Mouse (Mus musculus) heart, adult 8-10 months (tissue): Measurements from ENCODE around the gene Xkr8. TPM values are rescaled to one million over a fixed set of nuclear protein-coding genes. Genes with fewer than 3 reads are reported as not detected.
"Not testable (repeated sequence)": the region's sequence is repeated elsewhere in the genome, so short reads cannot be mapped to it uniquely, and the experiment has no call there.

ENCODE experiments used
- DNase-seq: peaks from one replicate; pipeline ENCODE4 v3.0.0; 2022; ENCODE audit warnings: low spot score
- total RNA-seq, 4 experiments: library from RNA; stranded (reverse); gene quantifications; 2 replicates each; pipeline ENCODE4 v1.2.4; 2022

Gene Xkr8
- 1 to 10 TPM; 1.1 to 2.1 (median 1.8) TPM for total RNA-seq

DNA sequence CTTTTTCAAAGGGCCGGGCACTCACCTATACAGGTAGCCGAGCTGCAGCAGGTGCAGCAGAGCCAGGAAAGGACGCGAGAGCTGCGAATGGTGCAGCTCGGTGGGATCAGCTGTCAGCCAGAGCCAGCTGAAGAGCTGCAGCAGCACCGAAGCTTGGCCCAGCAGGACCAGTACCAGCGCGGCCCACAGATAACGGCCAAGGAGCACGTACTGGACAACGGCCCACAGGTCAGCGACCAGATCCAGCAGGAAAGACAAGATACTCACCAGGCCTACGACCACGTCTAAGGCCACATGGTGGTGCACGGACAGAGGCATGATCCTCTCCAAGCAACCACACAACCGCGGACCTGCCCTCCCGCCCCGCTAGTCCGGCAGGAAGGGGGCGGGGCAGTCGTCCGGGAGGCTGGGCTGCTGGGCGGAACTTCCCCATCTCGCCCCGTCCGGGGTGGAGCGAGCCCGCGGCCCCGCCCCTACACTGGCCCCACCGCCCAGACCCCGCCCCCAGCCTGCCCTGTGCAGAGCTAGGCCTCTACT, at the start of gene Xkr8:
TSS of gene Xkr8 (minus strand) at position 399 of the 537 bp plus-strand sequence.
- DNase-seq = peak; percentile 84

DNA sequence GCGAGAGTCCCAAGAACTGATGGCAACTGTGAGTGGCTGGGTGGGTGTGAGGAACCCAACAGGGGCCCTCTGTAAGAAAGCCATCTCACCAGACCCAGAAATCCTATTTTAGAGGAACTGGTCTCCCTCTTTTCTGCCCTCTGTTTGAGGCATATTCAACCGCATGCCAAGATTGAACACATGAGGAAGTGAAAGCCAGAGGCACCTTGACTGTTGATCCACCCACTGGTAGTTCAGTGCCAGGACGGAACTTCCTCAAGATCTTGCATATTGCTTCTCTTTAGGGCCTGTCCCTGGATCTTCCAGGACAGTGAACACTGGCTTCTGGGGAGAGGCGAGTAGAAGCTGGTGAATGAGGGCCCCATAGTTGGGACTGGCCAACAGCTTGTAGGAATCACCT, 47.9 kb upstream of the Xkr8 start:
- DNase-seq = peak; percentile 48

DNA sequence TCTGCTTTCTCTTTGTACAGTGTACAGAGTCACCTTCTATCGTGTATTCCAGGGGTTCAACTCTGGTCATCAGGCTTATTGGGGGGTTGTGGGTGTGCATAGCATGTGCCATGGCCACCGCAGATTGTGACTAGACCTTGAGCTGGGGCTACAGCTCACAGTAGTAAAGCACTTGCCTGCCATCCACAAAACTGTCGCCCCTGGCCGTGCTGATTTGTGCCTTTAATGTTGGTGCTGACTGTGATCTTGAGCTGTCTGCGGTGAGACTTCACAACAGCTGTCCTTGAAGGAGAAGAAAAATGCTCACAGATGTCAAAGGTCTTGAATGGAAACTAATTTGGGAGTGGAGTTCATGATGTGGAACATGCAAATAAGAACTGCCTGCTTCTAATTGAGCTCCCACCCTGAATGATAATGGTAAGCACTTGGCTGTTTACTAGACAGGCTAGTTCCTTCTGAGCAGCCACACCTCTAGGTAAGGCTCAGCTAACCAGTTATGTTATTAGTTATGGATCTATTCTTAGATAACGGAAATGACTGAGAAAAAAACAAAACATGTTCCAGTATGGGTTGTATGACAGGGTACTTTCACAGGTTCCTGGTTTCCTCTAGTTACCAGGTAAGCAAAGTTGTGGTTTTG, 46.3 kb upstream of the Xkr8 start:
- no peak for DNase-seq

DNA sequence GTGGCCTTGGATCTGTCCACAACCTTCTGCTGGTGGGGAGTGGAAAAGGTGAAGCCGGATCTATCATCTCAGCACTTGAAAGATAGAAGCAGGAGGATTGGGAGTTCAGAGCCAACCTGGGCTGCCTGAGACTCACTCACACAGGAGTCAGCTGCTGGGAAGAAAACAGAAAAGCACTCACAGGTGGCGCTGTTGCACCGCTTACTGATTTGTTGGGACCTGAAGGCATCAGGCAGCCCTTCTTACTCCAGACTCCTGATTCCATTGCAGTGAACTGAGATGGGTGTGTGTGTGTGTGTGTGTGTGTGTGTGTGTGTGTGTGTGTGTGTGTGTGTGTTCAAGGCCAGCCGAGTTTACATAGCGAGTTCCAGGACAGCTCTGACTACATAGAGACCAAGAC, 44.4 kb upstream of the Xkr8 start:
- DNase-seq = peak; percentile 69

DNA sequence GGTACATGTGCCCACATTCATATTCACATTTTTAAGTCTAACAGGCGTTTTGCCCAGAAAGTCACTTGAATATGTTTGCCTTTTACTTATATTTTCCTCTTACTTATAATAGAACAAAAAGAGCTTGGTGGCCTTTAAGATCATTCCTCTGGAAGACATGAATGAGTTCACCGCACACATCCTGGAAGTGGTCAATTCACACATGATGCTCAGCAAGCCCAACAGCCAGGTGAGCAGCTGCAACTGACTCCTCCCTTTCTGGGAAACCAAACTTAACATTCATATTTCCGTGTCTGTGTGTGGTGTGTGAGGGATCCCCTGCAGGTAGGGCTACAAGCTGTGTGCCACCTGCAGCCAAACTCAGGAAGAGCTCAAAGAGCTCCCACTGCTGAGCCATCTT, 42.6 kb upstream of the Xkr8 start:
- DNase-seq = no peak

DNA sequence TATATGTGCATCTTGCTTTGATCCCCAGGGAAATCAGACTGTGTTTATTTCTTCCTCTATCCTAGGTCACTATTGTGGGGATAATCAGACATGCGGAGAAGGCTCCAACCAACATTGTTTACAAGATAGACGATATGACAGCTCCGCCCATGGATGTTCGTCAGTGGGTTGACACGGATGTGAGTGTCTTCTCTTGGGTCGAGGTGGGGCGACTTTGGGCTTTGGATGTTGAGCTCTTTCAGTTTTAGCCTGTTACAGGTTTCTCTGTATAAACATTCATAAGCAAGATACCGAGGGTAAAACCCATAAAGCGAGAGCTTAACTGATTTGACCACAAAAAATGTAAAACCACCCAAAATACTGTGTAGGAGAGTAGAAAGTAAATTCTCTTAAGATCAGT, 39.4 kb upstream of the Xkr8 start:
- DNase-seq = no peak

DNA sequence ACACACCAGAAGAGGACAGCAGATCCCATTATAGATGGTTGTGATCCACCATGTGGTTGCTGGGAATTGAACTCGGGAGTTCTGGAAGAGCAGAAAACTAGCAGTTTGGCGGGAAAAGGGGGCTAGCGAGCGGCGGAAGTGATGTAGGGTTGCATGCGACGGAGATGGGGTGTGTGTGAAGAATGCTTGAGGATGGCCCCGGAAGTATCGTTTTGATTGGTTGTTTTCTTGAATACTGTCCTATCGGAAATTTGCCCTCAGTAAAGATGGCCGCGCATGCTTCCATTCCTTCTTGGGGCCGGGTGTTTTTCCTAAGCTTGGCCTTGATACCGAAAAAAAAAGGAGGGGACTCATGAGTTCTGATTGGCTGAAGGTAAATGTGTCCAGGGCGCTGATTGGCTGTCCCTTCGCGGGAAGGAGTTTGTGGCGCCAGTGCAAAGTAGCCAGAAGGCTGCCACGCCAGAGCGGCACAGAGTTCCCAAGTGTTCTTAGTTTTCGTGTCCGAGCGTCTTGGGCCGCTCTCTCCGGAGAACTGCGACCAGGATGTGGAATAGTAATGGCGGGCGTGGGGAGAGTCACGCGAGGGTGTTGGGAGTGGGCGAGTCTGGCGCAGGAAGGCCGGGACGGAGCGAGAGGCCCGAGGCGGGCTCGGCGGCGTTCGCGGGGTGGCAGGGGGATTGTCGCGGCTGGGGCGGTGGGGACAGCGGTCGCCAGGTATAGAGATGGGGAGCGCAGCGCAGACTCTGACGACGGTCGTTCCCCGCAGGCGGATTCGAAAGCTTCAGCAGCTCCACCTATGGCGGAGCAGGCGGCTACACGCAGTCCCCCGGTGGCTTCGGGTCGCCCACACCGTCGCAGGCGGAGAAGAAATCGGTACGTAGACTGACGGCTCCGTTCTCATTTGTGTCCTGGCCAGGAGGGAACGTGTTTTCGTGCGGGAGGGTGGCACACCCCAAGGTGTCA, 35.8 kb upstream of the Xkr8 start, which contains the start of gene Rpa2:
TSS of gene Rpa2 (plus strand) at position 419 of the 963 bp plus-strand sequence.
- peak; percentile 100 for DNase-seq

DNA sequence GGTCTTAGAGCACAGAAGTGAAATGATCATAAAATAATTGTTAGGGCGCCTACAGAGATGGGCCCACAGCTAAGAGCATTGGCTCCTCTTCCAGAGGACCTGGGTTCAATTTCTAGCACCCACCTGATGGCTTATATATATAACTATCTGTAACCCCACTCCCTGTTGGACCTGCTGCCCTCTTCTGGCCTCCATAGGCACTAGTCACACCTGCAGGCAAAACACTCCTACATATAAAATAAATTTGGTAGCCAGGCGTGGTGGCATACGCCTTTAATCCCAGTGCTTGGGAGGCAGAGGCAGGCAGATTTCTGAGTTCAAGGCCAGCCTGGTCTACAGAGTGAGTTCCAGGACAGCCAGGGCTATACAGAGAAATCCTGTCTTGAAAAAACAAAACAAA, 30.8 kb upstream of the Xkr8 start:
- not testable (repeated sequence) for DNase-seq

DNA sequence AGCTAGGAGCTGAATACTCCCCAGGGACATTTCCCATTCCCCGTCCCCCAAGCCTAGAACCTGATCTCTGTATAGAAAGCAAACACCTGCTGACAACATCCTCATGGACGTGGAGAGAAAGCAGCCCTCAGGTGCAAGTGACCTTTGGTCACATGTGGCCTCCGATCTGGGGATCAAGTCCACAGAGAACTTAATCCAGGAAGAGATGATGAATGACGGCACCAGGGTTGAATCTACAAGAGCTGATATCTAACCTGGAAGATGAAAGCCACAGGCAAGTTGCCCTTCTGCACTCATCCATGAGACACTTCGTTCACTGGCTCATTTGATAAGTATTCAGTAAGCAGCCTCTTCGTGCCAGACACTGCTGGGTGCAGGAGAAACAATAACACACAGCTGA, 30.3 kb upstream of the Xkr8 start:
- DNase-seq = no peak

DNA sequence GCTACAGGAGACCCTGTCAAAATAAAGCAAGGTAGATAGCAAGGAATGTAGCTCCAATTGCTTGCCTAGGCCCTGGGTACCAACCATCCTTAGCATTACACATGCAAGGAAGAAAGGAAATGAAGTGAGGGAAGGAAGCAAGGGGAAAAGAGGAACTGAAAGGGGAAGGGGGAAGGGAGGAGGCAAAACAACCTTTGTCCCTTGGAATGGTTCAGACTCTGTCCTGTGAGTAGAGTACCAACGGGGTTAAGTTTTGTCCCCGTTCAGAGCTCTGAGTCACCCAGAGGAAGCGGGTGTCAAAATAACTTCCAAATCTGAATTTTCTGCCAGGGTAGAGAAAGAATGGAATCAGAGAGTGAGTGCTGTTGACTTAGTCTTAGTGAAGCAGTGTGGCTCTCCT, 27.9 kb upstream of the Xkr8 start:
- no peak for DNase-seq

DNA sequence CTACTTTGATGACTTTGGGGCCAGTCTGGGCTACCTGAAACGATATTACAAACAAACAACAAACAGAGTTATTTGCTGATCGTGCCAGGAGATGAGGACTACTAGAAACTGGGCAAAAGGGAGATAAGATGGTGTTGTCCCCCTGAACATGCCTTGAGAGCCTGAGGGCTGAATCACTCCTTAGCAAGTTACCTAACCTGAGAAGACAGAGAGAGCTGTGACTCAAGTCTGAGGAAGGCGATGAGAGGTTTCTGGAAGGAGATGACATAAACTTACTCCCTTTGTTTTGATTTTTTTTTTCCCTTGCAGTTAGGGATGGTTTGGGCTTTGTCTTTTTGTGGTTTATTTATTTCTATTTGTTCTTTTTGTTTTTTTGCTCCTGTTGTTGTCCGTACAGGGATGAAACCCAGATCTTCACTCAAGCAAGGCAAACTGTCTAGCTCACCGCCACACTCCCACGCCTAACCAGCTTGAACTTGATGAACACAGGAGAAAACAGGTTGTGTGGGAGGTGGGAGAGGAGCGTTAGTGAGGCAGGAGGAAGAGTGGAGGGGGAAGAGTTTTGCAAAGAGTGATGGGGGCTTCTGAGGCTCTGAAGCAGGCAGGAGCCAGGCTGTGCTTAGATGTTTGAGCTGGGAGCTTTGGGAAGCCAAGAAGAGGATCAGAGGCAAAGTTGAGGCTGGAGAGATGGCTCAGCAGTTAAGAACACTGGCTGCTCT, 25.4 kb upstream of the Xkr8 start:
- no peak for DNase-seq

DNA sequence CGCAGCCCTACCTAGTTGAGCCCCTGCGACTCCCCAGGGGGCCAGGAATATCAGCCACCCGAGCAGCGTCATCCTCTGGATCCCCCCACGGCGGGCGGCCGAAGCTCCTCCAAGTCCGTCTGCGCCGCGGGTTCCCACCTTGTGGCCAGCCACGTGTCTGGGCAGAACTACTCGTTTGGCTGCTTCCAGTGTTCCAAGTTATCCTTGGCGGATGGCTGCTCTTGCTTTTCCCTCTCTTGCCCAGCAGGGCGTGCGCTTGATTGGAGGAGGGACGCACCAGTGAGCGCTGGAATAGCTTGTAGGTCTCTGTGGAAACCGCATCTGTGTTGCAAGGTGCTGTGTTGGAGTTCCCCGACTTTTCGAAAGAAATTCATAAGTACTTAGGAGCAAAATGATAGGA, 24.6 kb upstream of the Xkr8 start, which contains the start of gene Smpdl3b:
TSS of gene Smpdl3b (minus strand) at position 279 of the 400 bp plus-strand sequence.
- DNase-seq = peak; percentile 77

DNA sequence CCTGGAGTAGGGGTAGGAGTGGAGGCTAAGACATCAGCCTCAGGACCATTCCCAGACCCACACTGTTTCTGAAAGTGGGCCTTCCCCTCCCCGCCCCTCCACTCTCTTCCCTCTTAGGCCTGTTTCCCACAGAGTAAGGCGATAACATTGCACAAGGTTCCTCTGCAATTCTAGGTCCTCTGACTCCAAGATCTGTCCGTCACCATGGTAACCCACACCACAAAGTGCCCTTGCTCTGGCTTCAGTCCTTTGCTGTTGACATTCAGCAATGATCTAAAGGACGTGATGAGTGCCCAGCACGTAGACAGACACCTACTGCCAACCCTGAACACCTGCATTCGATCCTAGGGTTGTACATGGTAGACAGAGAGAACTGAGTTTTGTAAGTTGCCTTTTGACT, 20.6 kb upstream of the Xkr8 start:
- no peak for DNase-seq

DNA sequence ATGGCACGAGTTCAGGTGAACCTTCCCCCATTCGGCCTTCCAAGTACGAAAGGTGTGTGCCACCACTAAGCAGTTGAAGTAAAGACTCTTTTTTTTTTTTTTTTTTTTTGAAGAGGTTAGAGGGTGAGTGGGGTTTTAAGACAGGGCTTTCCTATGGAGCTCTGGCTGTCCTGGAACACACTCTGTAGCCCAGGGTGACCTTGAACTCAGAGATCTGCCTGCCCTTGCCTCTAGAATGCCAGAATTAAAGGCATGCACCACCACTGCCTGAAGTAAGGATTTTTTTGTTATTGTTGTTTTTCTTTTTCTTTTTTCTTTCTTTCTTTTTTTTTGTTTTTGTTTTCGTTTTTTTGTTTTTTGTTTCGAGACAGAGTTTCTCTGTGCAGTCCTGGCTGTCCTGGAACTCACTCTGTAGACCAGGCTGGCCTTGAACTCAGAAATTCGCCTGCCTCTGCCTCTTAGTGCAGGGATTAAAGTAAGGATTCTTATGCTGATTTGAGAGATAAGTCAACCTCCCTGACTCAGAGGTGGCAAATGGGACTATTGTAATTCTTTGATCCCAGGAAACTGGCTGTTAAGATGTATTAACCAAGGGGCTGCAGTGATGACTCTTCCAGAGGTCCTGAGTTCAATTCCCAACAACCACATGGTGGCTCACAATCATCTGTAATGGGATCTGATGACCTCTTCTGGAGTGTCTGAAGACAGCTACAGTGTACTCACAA, 17.1 kb upstream of the Xkr8 start:
- DNase-seq = no peak

DNA sequence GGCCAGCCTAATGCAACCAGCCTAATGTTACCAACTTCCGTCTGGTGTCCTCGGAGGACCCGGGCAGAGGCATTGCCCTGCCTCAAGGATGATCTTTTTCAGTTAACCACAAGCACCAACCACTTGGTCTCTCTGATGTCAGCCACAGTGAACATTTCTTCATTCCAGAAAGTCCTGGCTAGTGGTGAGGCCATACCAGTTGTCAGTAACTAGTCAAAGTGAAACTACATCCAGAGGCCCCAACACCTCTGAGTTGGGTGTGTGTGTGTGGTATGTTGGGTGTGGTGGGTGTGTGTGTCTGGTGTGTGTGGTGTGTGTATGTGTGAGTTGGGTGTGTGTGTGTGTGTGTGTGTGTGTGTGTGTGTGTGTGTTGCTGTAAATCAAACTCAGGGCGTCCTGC, 16.4 kb upstream of the Xkr8 start:
- no peak for DNase-seq

DNA sequence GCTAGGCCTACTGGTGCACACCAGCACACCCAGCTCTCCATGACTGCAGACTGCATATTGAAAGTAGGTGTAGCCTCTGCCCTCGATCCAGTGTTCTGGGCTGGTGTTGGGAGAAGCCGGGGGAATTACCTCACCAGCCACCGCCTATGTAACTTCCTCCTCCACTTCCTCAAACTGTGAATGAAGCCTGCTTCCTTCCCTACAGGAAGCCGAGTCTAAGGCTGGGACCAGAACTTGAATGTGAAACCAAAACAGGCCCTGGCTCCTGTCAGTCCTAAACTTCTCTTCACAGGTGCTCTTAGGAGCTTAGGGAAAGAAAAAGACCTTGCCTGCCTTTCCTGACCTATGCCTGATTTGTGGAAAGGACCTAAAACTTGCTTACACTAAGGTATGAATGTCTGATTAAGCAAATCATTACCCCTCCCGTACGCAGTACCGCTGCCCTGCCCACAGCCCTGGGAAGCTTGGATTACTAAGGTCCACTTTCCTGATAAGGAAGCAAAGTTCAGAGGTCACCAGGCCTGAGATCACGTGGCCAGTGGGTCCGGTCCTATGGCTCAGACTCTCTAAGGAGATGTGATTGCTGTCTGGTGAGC, 15.4 kb upstream of the Xkr8 start:
- peak; percentile 82 for DNase-seq

DNA sequence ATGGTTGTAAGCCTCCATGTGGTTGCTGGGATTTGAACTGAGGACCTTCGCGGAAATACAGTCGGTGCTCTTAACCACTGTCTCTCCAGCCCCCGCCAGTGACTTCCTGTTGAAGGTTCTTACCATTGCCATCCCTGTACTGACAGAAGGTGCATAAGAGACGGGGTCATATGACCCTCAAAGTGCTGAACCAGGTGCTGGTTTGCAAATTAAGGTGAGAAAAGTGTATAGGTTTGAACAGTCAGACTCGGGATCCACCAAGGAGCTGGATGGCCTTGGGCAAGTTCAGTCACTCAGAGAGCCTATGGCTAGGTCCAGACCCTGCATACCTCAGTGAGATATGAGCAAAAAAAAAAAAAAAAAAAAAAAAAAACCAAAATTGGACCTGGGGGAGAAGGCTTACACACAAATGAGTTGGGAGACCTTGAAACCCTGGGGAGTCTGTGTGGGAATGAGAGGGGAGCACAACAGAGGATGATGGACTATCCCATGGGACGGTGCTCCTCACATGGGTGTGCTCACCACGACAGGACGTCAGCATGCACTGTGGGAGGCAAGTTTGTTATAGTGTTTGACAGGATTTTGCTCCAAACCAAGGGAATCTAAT, 14.7 kb upstream of the Xkr8 start:
- DNase-seq = no peak

DNA sequence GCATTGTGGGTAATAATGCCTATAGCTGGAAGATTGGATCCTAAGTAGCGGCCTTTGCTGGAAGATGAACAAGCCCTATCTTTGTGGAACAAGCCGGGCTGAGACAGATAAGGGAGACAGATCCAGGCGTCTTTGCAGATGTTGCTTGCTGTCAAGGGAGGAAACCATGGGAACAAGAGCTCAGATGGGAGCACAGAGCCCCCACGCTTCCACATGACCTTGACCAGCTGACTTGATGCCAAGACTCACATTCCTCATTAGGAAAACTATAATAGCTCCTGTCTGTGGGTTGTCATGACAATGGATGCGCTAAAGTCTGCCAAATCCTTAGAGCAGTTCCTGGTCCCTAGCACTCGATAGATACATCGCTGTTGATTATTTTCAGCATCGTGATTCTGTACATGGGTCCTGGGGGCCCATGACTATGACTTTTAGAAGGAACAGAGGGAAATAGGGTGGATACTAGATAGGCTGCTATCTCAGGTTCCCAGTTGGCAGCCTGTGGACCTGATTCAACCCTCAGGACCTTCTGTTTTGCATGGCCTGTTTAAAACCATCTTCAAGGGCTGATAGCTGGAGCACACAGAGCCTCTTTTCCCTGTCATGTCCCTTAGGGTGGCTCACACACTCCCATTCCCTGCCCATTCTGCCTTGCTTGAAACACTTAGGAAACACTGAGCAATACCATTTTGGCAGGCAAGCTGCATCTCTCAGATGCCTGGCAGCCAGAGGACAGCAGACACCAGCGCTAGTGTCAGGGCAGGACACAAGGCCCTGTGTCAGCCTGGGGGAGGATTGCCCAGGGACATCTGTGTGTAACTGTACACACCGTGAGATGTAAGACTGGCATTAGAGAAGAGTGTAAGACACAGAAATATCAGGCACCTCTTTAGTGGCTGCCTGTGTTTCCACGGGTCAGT, 11.9 kb upstream of the Xkr8 start:
- no peak for DNase-seq

DNA sequence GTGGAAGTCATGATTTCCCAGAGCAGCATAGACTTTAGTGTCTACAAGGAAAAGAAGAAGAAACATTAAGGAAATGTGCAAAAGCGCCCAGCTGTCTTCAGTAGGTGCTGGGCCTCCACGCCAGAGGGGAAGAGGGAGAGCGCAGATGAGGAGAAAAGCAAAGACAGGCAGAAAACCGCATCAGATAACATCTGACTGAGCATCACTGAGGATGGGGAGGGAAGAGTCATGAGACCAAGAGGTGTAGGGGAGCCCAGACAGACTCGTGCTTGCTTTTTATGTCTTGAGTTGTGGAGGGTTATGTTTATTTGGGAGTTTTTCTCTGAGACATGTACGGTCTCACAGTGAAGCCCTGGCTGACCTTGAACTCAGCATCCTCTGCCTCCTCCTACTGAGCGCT, 9.1 kb upstream of the Xkr8 start:
- no peak for DNase-seq
